Mouse (Mus musculus) testis, adult 2 months (tissue): ENCODE measurements around the gene H2-M5.

Experiments
- CTCF ChIP-seq: fragments of 200-500 bp; IDR thresholded peaks from 2 replicates; pipeline ENCODE4 v1.5.1; 2012; ENCODE audit warnings: low read depth, mild to moderate bottlenecking, inconsistent platforms, low read length, moderate library complexity; ENCODE audit not compliant: control insufficient read depth, insufficient read depth, insufficient replicate concordance
- POLR2A ChIP-seq: fragments of 200-500 bp; IDR thresholded peaks from 2 replicates; pipeline ENCODE4 v1.6.1; 2012; ENCODE audit warnings: low read depth, mild to moderate bottlenecking, inconsistent platforms, low read length, moderate library complexity; ENCODE audit not compliant: control insufficient read depth

DNA sequence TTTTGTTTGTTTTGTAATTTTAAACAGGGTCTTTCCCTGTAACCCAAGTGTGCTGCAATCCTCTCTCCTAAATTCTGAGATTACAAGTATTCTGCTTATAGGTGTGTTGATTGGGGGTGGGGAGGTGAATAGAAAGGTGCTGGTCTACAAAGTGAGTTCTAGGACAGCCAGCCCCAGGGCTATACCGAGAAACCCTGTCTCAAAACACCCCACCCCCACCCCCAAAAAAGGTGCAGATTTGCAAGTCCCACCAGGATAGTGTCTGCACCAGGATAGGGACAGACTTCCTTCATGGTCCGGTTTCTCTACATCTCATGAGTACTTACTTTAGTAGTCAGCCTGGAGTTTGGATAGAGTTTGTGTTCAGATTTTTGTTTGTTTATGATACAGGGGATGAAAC, 9.1 kb upstream of the H2-M5 start:
- TF ChIP-seq CTCF, result no peak
- TF ChIP-seq POLR2A, result no peak
